Mouse (Mus musculus): ENCODE data around the gene Grik3. TPM values are rescaled to one million over a fixed set of nuclear protein-coding genes. Genes with fewer than 3 reads are reported as not detected.
"Not testable (repeated sequence)": the region's sequence is repeated elsewhere in the genome, so short reads cannot be mapped to it uniquely, and the experiment has no call there.

The Grik3 gene
- total RNA-seq, 2 experiments from 2014 or later: 0.11 to 0.14 TPM

- no peak for DNase-seq
- intact Hi-C loops (cut with DNase I; ENCODE audit: low total_unique reads): no loop called here
Measured at GRCm38 (mm10) chr4:125573951-125574675, 83.6 kb downstream of the Grik3 start.

DNA sequence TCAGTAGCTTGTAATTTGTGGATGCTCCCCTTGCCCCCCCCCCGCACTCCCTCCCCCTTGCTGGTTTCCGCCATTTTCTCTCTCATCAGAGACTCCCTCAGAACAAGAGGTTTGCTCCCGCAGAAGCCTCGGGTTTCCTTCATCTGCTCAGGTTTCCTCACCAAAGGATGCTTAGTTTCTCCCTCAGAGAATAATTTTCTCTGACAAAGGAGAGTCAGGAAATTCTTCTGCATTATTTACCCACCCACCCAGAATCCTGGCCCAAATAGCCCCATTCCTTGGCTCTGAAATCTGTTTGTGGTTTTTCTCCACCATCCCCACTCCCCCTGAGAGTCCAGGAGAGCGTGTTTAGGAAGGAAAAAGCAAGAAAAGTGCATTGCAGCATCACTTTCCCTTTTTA is 89.8 kb downstream of the Grik3 start:
- intact Hi-C loops (cut with DNase I; ENCODE audit: low total_unique reads): no loop called here
- no peak for DNase-seq

DNA sequence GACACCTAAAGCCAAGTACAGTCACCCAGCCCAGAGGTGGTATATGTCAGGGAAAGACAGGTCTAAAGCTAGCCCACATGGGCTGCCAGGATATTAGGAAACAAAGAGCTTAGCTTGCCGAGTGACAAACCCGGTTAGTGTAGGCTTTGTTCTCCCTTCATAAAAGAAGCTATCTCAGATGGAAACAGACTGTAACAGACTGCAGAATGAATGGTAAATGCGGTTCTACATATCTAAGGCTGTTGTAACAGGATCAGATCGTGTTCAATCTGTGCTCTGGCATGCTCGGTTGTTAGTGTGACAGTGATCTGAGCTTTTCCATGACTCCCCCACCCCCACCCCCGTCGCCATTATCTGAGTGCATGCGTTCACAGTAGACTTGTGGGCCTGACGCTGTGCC is 92.8 kb downstream of the Grik3 start:
- intact Hi-C loops (cut with DNase I; ENCODE audit: low total_unique reads): no loop called here
- no peak for DNase-seq

GRCm38 (mm10) chr4:125583935-125584334 is 93.4 kb downstream of the Grik3 start:
- no peak for DNase-seq
- intact Hi-C loops (cut with DNase I; ENCODE audit: low total_unique reads): no loop called here

- intact Hi-C loops (cut with DNase I; ENCODE audit: low total_unique reads): no loop called here
- DNase-seq: no peak
Measured at GRCm38 (mm10) chr4:125584676-125585075, 94.2 kb downstream of the Grik3 start.

- intact Hi-C loops (cut with DNase I; ENCODE audit: low total_unique reads): no loop called here
- DNase-seq: no peak
Measured at GRCm38 (mm10) chr4:125587577-125587976, 97.1 kb downstream of the Grik3 start.

- intact Hi-C loops (cut with DNase I; ENCODE audit: low total_unique reads): no loop called here
- peak; percentile 20 for DNase-seq
Measured at GRCm38 (mm10) chr4:125590241-125590919, 99.9 kb downstream of the Grik3 start.

GRCm38 (mm10) chr4:125592663-125593062 is 102.2 kb downstream of the Grik3 start:
- DNase-seq: no peak
- intact Hi-C loops (cut with DNase I; ENCODE audit: low total_unique reads): no loop called here

- intact Hi-C loops (cut with DNase I; ENCODE audit: low total_unique reads): no loop called here
- DNase-seq: no peak
Measured at GRCm38 (mm10) chr4:125595011-125595410, 104.5 kb downstream of the Grik3 start.

- DNase-seq: no peak
- intact Hi-C loops (cut with DNase I; ENCODE audit: low total_unique reads): no loop called here
Measured at GRCm38 (mm10) chr4:125598677-125599076, 108.2 kb downstream of the Grik3 start.

- DNase-seq: no peak
- intact Hi-C loops (cut with DNase I; ENCODE audit: low total_unique reads): no loop called here
Measured at GRCm38 (mm10) chr4:125599510-125600005, 109.1 kb downstream of the Grik3 start.

- DNase-seq: no peak
- intact Hi-C loops (cut with DNase I; ENCODE audit: low total_unique reads): no loop called here
Measured at GRCm38 (mm10) chr4:125600642-125601041, 110.1 kb downstream of the Grik3 start.

GRCm38 (mm10) chr4:125601301-125601700 is 110.8 kb downstream of the Grik3 start:
- DNase-seq: no peak
- intact Hi-C loops (cut with DNase I; ENCODE audit: low total_unique reads): no loop called here

- DNase-seq: no peak
- intact Hi-C loops (cut with DNase I; ENCODE audit: low total_unique reads): no loop called here
Measured at GRCm38 (mm10) chr4:125604494-125604893, 114.0 kb downstream of the Grik3 start.

DNA sequence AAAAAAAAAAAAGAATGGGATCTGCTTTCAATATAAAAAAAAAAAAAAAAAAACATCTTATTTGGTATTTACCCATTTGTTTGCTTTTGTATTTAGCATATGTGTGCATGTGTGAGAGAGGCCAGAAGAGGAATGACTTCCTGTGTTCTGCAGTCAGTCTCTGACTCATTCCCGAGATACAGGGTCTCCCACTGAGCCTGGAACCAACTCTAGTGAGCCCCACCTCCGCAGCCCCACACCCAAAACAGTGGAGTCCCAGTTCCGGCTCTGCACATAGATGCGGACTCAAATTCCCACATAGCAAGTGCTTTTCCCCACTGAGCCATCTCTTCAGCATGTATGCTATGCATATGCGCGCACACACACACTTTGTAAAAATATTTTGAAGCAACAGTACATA is 115.6 kb downstream of the Grik3 start:
- intact Hi-C loops (cut with DNase I; ENCODE audit: low total_unique reads): no loop called here
- DNase-seq: no peak

- no peak for DNase-seq
- intact Hi-C loops (cut with DNase I; ENCODE audit: low total_unique reads): no loop called here
Measured at GRCm38 (mm10) chr4:125607397-125608042, 117.0 kb downstream of the Grik3 start.

DNA sequence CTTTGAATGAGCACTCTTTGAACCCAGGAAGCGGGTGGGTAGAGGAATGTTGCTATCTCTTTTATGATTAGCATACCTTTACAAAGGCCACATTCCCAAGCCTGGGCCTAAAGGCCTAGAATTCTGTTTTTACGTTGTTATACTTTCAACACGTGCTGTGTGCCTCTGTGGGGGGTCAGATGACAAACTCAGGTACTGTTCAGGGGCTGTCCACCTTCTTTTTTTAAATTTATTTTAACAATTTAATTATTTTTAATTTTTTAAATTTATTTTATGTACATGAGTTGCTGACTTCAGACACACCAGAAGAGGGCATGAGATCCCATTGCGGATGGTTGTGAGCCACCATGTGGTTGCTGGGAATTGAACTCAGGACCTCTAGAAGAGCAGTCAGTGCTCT is 118.4 kb downstream of the Grik3 start:
- intact Hi-C loops (cut with DNase I; ENCODE audit: low total_unique reads); DNase-seq: not testable (repeated sequence)

GRCm38 (mm10) chr4:125609320-125610306 is 119.1 kb downstream of the Grik3 start:
- intact Hi-C loops (cut with DNase I; ENCODE audit: low total_unique reads): no loop called here

DNA sequence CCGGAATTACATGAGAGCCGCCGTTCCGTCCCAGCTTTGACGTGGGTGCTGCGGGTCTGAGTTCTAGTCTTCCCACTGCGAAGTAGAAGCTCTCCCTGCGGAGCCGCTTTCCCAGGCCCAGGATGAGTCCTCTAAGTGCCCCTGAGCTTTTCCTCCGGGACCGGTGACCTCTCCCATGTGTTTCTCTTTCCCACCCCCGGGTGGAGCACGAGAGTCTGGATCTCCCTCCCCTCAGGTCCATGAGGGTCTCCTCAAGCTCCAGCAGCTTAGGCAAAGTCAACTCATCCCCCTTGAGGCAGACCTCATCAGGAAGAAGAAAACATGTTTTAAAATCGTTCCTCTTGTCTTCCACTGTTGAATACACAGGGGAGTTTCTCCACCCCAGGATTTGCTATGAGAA is 127.4 kb downstream of the Grik3 start:
- intact Hi-C loops (cut with DNase I; ENCODE audit: low total_unique reads): no loop called here

More at GRCm38 (mm10) chr4:125609320-125610306, 119.1 kb downstream of the Grik3 start:
- no peak for DNase-seq

More for the DNA sequence above, 127.4 kb downstream of the Grik3 start:
- DNase-seq: no peak
